Mouse (Mus musculus): ENCODE measurements at regions not wholly inside any gene's neighbourhood (a gene's known extent, or its start where the extent isn't known, plus 50 kb on each side); places are given as distances from the start of the nearest gene placed in this dataset.

DNA sequence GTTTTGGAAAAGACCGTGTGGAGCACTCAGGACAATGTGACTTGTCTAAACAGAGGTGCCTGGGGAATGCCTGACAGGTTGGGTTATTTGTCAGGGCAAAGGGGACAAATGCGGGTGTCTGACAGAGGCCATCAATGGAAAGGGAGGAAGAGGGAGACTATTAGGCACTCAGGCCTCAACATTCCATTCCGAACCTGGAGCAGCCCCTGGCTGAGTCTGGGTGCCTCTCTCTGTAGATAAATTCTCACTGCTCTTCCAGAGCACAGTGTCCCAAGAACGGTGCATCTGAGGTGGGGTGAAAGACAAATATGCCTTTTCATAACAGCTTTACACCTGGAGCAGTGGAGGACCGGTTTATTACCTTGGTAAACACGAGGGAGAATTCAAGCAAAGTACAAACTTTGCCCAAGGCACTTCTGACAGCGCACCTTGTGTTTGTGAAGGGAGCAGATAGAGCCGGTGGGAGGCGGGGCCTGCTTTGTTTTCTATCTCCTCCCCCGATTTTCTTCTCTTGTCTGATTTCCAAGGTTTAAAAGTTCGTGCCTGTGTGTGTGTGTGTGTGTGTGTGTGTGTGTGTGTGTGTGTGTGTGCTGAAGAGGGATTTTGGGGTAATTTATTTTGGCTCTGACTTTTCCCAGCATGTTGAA, 68.4 kb upstream of the Bcl6 start:
- DNase-seq (ENCODE audit: low read depth, low spot score) = no peak

DNA sequence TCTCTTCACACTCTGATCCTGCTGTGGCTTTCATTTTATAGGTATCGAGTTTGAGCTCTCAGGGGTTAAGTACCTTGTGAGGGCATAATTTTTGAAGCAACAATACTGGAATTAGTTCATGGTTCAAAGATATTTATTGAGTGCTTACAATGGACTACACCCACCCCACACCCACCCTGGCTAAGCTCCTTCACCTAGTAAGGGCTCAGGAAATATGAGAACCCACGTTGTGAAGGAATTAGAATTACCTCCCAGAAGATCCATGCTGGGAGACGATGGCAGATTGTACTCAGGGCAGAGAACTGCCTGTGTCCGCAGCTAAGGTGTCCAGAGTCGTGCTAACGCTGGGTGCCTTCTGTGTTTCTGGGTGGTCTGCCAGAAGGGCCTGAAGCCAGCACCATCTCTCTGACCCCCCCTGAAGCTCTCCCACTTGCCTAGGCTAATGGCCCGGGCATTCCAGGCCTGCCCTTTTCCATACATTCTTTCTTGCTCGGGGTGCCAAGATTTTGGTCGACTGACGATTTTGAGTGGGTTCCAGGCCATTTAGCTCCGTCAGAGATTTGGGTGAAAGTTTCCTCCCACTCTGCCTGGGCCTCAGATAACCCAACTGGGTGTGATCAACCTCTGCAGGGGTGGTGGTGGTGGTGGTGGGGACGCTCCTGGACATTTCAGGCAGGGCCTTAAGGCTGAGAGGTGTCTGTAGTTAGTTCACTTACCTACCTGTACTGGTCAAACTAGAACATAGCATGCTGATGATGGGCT, 67.7 kb upstream of the Bcl6 start:
- no peak for DNase-seq (ENCODE audit: low read depth, low spot score)

DNA sequence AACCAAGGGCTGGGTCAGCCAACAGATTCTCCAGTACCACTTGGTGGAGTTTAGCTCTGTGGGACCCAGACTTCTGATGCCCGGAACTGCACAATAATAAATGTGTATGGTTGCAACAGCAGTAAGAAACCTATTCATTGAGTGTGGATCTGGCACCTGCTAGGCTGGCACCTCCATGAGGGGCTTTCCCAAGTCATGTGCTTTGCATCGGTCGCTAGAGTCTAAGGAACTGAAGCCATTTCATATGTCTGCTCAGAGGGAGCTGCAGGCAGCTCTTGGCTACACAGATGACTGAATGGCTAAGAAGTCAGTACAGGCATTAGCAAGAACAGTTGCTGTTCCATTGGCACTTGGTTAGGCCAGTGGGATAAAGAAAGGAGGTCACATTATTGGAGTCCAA, 65.6 kb upstream of the Bcl6 start:
- DNase-seq (ENCODE audit: low read depth, low spot score) = no peak

DNA sequence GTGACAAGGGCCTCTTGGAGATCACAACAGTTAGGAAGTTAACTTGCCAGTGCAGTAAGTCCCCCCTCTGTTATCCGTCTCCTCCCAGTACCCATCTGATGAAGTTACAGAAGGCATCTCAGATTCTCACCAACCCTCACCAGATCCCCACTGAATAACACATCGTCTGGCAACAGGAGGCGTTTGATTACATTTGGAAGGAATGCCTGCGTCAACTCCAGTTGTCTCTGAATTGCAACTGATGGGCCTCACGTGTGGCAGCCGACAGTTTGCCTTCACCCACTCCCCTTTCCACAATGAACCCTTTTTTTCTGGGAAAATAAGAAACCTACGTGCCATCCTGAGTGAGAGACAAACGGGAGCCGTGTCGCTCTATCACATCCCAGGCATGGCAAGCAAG, 64.8 kb upstream of the Bcl6 start:
- no peak for DNase-seq (ENCODE audit: low read depth, low spot score)

DNA sequence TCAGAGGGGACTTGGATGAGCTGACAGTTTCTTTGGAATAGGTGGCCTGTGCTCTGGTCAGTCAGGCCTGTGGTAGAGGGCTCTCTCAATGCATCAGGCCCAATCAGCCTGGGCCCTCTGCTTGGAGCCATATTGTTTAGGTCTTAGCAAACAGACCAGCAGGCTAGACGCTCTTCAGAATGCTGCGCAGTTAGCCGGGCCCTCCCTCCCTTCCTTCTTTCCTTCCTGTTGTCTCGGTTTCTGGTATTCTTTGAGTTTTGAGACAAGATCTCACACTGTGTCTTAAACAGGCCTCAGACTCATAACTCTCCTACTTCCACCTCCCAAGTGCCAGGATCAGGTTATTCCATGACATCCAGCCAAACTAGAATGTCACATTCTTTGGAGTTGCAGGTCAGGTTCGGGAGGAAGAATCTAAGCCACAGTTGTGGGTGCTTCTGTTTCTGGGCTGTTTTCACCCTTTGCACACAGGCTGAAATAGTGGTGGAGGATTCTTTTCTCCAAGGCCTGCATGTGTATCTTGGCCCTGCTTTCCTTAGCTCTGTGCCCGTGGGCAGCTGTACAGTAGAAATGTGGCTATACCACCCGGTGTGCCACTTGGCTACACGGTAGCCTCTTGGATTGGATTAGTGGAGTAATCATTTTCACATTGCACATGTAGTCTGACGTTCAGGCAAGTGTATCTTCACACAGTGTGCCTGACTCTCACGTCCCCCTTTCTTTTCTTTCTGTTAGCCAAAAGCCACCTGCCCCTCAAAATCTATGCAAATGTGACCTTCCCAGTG, 62.4 kb upstream of the Bcl6 start:
- DNase-seq (ENCODE audit: low read depth, low spot score) = no peak

DNA sequence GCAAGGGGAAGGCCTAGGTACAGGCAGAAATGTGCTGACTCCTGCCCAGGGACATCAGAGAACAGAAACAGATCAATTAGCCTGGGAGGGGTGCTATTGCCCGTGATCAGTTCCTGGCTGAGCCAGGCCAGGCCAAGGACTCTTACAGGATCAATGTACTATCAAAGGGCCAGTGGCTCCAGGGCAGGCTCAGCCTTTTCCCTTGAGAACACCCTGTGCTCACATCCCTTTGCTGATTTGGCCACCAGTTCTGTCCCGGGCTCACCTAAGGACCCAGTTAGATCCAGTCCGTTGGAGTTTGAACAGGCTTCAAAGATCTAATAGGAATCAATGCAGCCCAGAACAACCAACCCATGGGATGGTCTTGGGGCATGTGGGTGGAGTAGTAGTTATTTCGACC, 55.1 kb upstream of the Bcl6 start:
- no peak for DNase-seq (ENCODE audit: low read depth, low spot score)

DNA sequence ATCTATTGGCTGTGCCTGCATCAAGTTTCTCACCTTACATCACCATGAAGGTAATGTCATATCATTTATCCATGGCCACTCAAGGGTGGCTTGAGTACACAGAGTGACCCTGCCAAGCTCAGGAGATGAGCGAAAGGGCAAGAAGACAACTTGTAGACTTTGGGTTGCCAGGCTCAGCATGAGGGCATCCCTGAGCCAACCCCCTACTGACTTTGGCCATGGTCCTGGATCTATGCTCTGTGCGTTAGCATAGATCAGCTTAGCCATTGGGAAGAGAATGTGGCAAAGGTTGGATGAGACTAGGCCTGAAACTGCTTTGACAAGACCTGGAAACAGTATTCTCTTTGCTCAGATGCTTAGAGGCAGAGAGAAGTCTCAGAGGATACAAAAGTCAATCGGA, 54.3 kb upstream of the Bcl6 start:
- no peak for DNase-seq (ENCODE audit: low read depth, low spot score)

DNA sequence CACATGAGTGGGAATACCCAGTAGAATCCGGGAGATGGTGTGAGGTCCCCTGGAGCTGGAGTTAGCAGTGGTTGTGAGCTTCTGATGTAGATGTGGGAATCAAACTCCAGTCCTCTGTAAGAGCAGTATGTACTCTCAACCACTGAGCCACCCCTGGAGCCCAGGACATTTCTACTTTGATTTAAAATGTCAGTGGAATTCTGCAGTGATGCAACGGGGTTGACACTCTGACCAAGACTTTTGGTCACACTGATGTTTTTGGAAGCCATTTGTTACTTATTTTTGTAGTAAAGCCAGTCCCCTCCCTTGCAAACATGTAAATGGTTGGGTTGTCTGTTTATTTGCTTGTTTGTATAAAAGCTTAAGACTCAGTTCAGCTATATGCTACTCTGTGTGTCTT, 53.6 kb upstream of the Bcl6 start:
- no peak for DNase-seq (ENCODE audit: low read depth, low spot score)

DNA sequence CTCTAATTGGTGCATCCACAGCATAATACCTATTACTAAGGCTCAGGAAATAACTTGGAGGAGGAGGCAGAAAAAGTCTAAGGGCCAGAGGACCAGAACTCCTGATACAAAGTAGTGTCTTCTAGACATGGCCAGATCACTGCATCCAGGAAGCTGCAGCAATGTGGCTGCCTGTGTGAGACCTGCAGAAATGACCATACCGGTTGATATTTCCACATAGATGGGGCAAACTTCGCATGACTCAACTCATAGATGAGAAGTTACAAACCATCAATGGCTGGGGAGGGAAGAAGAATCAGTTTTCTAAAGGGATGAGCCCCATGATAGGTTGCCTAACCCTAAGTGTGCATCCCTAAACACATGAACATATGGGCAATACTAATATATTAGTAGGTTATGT, 52.8 kb upstream of the Bcl6 start:
- DNase-seq (ENCODE audit: low read depth, low spot score) = no peak

DNA sequence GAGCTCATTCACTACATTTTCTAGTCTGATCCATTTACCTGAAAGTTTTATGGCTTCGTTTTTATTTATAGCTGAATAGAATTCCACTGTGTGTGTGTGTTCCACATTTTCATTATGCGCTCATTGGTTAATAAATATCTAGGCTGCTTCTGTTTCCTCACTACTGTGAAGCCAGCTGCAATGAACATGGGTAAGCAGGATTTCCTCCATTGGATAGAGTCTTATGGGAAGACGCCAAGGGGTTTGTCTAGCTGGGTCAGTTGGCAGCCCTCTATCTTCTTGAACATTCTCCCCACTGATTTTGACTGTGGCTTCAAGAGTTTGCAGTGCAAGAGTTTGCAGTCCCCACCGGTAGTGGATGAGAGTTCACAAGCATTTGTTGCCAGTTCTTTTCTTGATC, 51.1 kb upstream of the Bcl6 start:
- DNase-seq (ENCODE audit: low read depth, low spot score) = no peak
